Mouse (Mus musculus) MEL (cell line): Measurements from ENCODE around the gene Thsd4. TPM values are rescaled to one million over a fixed set of nuclear protein-coding genes. Genes with fewer than 3 reads are reported as not detected.

Experiments
- DNase-seq: peaks from one replicate; pipeline ENCODE4 v3.0.0; 2011; ENCODE audit warnings: low read depth, low spot score
- H3K27ac ChIP-seq: 2 replicates; pipeline ENCODE4 v1.5.1; 2012; ENCODE audit warnings: low read depth, mild to moderate bottlenecking, control low read depth, low read length, moderate library complexity; ENCODE audit not compliant: control insufficient read depth
- H3K27me3 ChIP-seq, 2 experiments: fragments of 150-350 bp in 1 of 2; sonication (generic) in 1 of 2; 2 replicates each; pipeline ENCODE4 v1.6.1; 2012; ENCODE audit warnings: low read length in 2 of 2, mild to moderate bottlenecking in 2 of 2, improper control_type of control experiment in 1 of 2, moderate library complexity in 1 of 2; ENCODE audit not compliant: insufficient read depth in 2 of 2, control insufficient read depth in 1 of 2
- H3K36me3 ChIP-seq, 2 experiments: 2 replicates each; pipeline ENCODE4 v1.6.1; 2012 to 2014; ENCODE audit warnings: low read length in 2 of 2, improper control_type of control experiment in 1 of 2, inconsistent platforms in 1 of 2, mild to moderate bottlenecking in 1 of 2; ENCODE audit not compliant: insufficient read depth in 2 of 2, control insufficient read depth in 1 of 2
- H3K4me1 ChIP-seq, 2 experiments: fragments of 150-350 bp in 1 of 2; sonication (generic) in 1 of 2; 2 replicates each; pipeline ENCODE4 v1.6.1; 2012; ENCODE audit warnings: low read length in 2 of 2, improper control_type of control experiment in 1 of 2, mild to moderate bottlenecking in 1 of 2; ENCODE audit not compliant: insufficient read depth in 2 of 2, control insufficient read depth in 1 of 2
- H3K4me3 ChIP-seq, 2 experiments: fragments of 150-350 bp in 1 of 2; sonication (generic) in 1 of 2; 2 replicates each; pipeline ENCODE4 v1.5.1; 2012; ENCODE audit warnings: low read depth in 2 of 2, low read length in 2 of 2, mild to moderate bottlenecking in 2 of 2, moderate library complexity in 2 of 2, control low read depth in 1 of 2, improper control_type of control experiment in 1 of 2; ENCODE audit not compliant: control insufficient read depth in 1 of 2, insufficient read depth in 1 of 2
- H3K79me2 ChIP-seq: 2 replicates; pipeline ENCODE4 v1.6.1; 2012; ENCODE audit warnings: mild to moderate bottlenecking, low read length, moderate library complexity; ENCODE audit not compliant: control insufficient read depth, poor library complexity, insufficient read depth
- H3K9ac ChIP-seq: 2 replicates; pipeline ENCODE4 v1.6.1; 2012; ENCODE audit warnings: low read depth, mild to moderate bottlenecking, control low read depth, low read length, moderate library complexity; ENCODE audit not compliant: control insufficient read depth, poor library complexity, severe bottlenecking
- H3K9me3 ChIP-seq: fragments of 150-350 bp; sonication (generic); replicated peaks from 2 replicates; pipeline ENCODE4 v1.6.1; 2012; ENCODE audit warnings: mild to moderate bottlenecking, low read length, improper control_type of control experiment, moderate library complexity; ENCODE audit not compliant: insufficient read depth
- CHD2 ChIP-seq: IDR thresholded peaks from 2 replicates; pipeline ENCODE4 v1.6.1; 2011; ENCODE audit warnings: low read length, improper control_type of control experiment
- CTCF ChIP-seq, 3 experiments: IDR thresholded peaks in 2 of 3; conservative IDR thresholded peaks in 1 of 3; 2 replicates each; pipeline ENCODE4 v1.5.1; 2011 to 2012; ENCODE audit warnings: low read length in 3 of 3, low read depth in 2 of 3, mild to moderate bottlenecking in 2 of 3, improper control_type of control experiment in 1 of 3, inconsistent platforms in 1 of 3, mixed read lengths in 1 of 3, moderate library complexity in 1 of 3; ENCODE audit not compliant: control insufficient read depth in 1 of 3, insufficient read depth in 1 of 3, poor library complexity in 1 of 3, severe bottlenecking in 1 of 3
- E2F4 ChIP-seq: IDR thresholded peaks from 2 replicates; pipeline ENCODE4 v1.6.1; 2011; ENCODE audit warnings: low read depth, low read length, improper control_type of control experiment, borderline replicate concordance
- EP300 ChIP-seq, 2 experiments: IDR thresholded peaks; 2 replicates each; pipeline ENCODE4 v1.6.1; 2011; ENCODE audit warnings: improper control_type of control experiment in 2 of 2, low read length in 2 of 2, low read depth in 1 of 2, mild to moderate bottlenecking in 1 of 2
- ETS1 ChIP-seq: IDR thresholded peaks from 2 replicates; pipeline ENCODE4 v1.6.1; 2012; ENCODE audit warnings: low read depth, mild to moderate bottlenecking, inconsistent platforms, low read length, improper control_type of control experiment, moderate library complexity
- GATA1 ChIP-seq: IDR thresholded peaks from 2 replicates; pipeline ENCODE4 v1.6.1; 2011; ENCODE audit warnings: low read depth, low read length, improper control_type of control experiment
- POLR2AphosphoS2 ChIP-seq: IDR thresholded peaks from 2 replicates; pipeline ENCODE4 v1.6.1; 2011; ENCODE audit warnings: low read length, improper control_type of control experiment
- RAD21 ChIP-seq: IDR thresholded peaks from 2 replicates; pipeline ENCODE4 v1.6.1; 2011; ENCODE audit warnings: mild to moderate bottlenecking, low read depth, low read length, improper control_type of control experiment
- RCOR1 ChIP-seq: IDR thresholded peaks from 2 replicates; pipeline ENCODE4 v1.6.1; 2012; ENCODE audit warnings: low read depth, mild to moderate bottlenecking, inconsistent platforms, low read length, improper control_type of control experiment
- SMC3 ChIP-seq: IDR thresholded peaks from 2 replicates; pipeline ENCODE4 v1.6.1; 2011; ENCODE audit warnings: low read depth, low read length, improper control_type of control experiment
- TAL1 ChIP-seq: IDR thresholded peaks from 2 replicates; pipeline ENCODE4 v1.6.1; 2012; ENCODE audit warnings: mild to moderate bottlenecking, inconsistent platforms, low read length, moderate library complexity, mixed read lengths
- TBP ChIP-seq: IDR thresholded peaks from 2 replicates; pipeline ENCODE4 v1.8.0; 2011; ENCODE audit warnings: low read depth, low read length, improper control_type of control experiment
- TCF12 ChIP-seq: IDR thresholded peaks from 2 replicates; pipeline ENCODE4 v1.6.1; 2014; ENCODE audit warnings: low read depth, mild to moderate bottlenecking, inconsistent platforms, low read length, improper control_type of control experiment, moderate library complexity
- UBTF ChIP-seq: IDR thresholded peaks from 2 replicates; pipeline ENCODE4 v1.6.1; 2012; ENCODE audit warnings: low read depth, mild to moderate bottlenecking, inconsistent platforms, low read length, improper control_type of control experiment, moderate library complexity, borderline replicate concordance; ENCODE audit not compliant: insufficient read depth
- USF1 ChIP-seq: IDR thresholded peaks from 2 replicates; pipeline ENCODE4 v1.6.1; 2014; ENCODE audit warnings: low read depth, mild to moderate bottlenecking, inconsistent platforms, low read length, improper control_type of control experiment, moderate library complexity
- USF2 ChIP-seq, 2 experiments: IDR thresholded peaks; 2 replicates each; pipeline ENCODE4 v1.6.1; 2011 to 2012; ENCODE audit warnings: improper control_type of control experiment in 2 of 2, low read length in 2 of 2, borderline replicate concordance in 1 of 2, inconsistent platforms in 1 of 2, low read depth in 1 of 2, mild to moderate bottlenecking in 1 of 2; ENCODE audit not compliant: insufficient read depth in 1 of 2
- polyA plus RNA-seq, 2 experiments: library from polyadenylated mRNA; stranded (reverse) in 1 of 2; unstranded in 1 of 2; fragments of >175 nt in 1 of 2; fragments of >200 nt in 1 of 2; gene quantifications; 2 replicates each; pipeline versions ENCODE4 v1.2.1 to v1.2.4; 2012; ENCODE audit warnings: low replicate concordance in 2 of 2, low read depth in 1 of 2; ENCODE audit not compliant: insufficient read length in 2 of 2, insufficient read depth in 1 of 2, missing spikeins in 1 of 2
- total RNA-seq: library from RNA; depleted of rRNA; stranded (reverse); fragments of 300-350 nt; gene quantifications from 2 replicates; pipeline ENCODE4 v1.2.3, GENCODE M21; 2012

The Thsd4 gene
- total and polyA plus RNA-seq, 3 experiments, result 0.08 TPM; not detected in 1

GRCm38 (mm10) chr9:60548182-60548581, 26.3 kb upstream of the Thsd4 start:
- H3K27me3 ChIP-seq, result peaks cover 0 to 3% of the 10 kb centered on the region in 2 experiments; a peak in 1 of 4 replicates
- TF ChIP-seq E2F4 (no peak), TCF12 (no peak), SMC3 (peak; percentile 59), CTCF (IDR thresholded peaks at IDR 0.05 in 2 of 3, conservative IDR thresholded peaks at IDR 0.05 in 1 of 3; ENCODE audit: control insufficient read depth in 1 of 3, insufficient read depth in 1 of 3, low read depth in 2 of 3, low read length in 3 of 3, poor library complexity in 1 of 3, severe bottlenecking in 1 of 3) (peak; percentile 41 to 69 (median 50)), RAD21 (peak; percentile 20)
- TF ChIP-seq, all 39 proteins: peak for 3
- no peak overlapping the region for H3K27ac ChIP-seq

GRCm38 (mm10) chr9:60546169-60546568, 24.3 kb upstream of the Thsd4 start:
- Histone ChIP-seq H3K4me3 (no peak overlapping the region), H3K36me3 (peaks cover 0 to 17% of the 10 kb centered on the region in 2 experiments; a peak in 2 of 4 replicates), H3K9me3 (no peaks in the 10 kb centered on the region), H3K27me3 (no peaks in the 10 kb centered on the region), H3K27ac (peak overlapping the region; percentile 78), H3K79me2 (no peaks in the 10 kb centered on the region), H3K9ac (no peak overlapping the region), H3K4me1 (peaks cover 3 to 25% of the 10 kb centered on the region in 2 experiments)
- DNase-seq, result peak; percentile 59
- no peak for TF ChIP-seq POLR2AphosphoS2
- TF ChIP-seq GATA1, result peak; percentile 96
- TF ChIP-seq UBTF, result no peak
- TF ChIP-seq TBP, result no peak
- peak; percentile 85 to 86 for TF ChIP-seq EP300 (IDR thresholded peaks at IDR 0.05; ENCODE audit: low read depth in 1 of 2, low read length in 2 of 2)
- peak; percentile 89 for TF ChIP-seq TCF12
- TF ChIP-seq ETS1, result peak; percentile 94
- TF ChIP-seq USF2 (IDR thresholded peaks at IDR 0.05; ENCODE audit: borderline replicate concordance in 1 of 2, insufficient read depth in 1 of 2, low read depth in 1 of 2, low read length in 2 of 2), result no peak
- peak; percentile 80 for TF ChIP-seq TAL1
- no peak for TF ChIP-seq CHD2
- TF ChIP-seq RCOR1, result peak; percentile 25; the same call in 1 of the 2 replicates
- TF ChIP-seq USF1, result peak; percentile 63

More at GRCm38 (mm10) chr9:60548182-60548581, 26.3 kb upstream of the Thsd4 start:
- peak; percentile 36 for DNase-seq
- Histone ChIP-seq H3K79me2 (no peaks in the 10 kb centered on the region), H3K4me1 (peaks cover 3 to 25% of the 10 kb centered on the region in 2 experiments), H3K9ac (no peak overlapping the region), H3K36me3 (peaks cover 0 to 17% of the 10 kb centered on the region in 2 experiments; a peak in 2 of 4 replicates), H3K4me3 (no peak overlapping the region), H3K9me3 (no peaks in the 10 kb centered on the region)
